Mouse (Mus musculus) stomach, postnatal 0 days (tissue): ENCODE measurements around the gene Snx13. TPM values are rescaled to one million over a fixed set of nuclear protein-coding genes. Genes with fewer than 3 reads are reported as not detected.
A peak's percentile ranks its signal among the peaks of the same experiment; 100 is the strongest.

Experiments
- ATAC-seq: fragments of 200-750 bp; cut with Nextera tagmentation; 2 replicates; pipeline ENCODE4 v1.8.0; 2017; ENCODE audit not compliant: low FRiP score, low TSS enrichment
- DNase-seq: peaks from one replicate; pipeline ENCODE4 v3.0.0-alpha.2; 2016; ENCODE audit warnings: low spot score
- H3K27ac ChIP-seq: fragments of 300-500 bp; sonication (generic); replicated peaks from 2 replicates; pipeline ENCODE4 v1.5.1; 2014; ENCODE audit warnings: mild to moderate bottlenecking, control low read depth
- H3K27me3 ChIP-seq: fragments of 300-500 bp; sonication (generic); 2 replicates; pipeline ENCODE4 v1.6.1; 2014; ENCODE audit warnings: low read length; ENCODE audit not compliant: control insufficient read depth, insufficient read depth
- H3K36me3 ChIP-seq: fragments of 300-500 bp; sonication (generic); 2 replicates; pipeline ENCODE4 v1.6.1; 2014; ENCODE audit warnings: low read length, mixed read lengths; ENCODE audit not compliant: control insufficient read depth, insufficient read depth
- H3K4me1 ChIP-seq: fragments of 300-500 bp; sonication (generic); replicated peaks from 2 replicates; pipeline ENCODE4 v1.6.1; 2014; ENCODE audit warnings: antibody characterized with exemption; ENCODE audit not compliant: control insufficient read depth, insufficient read depth
- H3K4me2 ChIP-seq: fragments of 300-500 bp; sonication (generic); replicated peaks from 2 replicates; pipeline ENCODE4 v1.6.1; 2014; ENCODE audit warnings: low read depth, mild to moderate bottlenecking, control low read depth, moderate library complexity
- H3K4me3 ChIP-seq: fragments of 300-500 bp; sonication (generic); 2 replicates; pipeline ENCODE4 v1.5.1; 2014; ENCODE audit warnings: low read depth, low read length, control low read depth
- H3K9ac ChIP-seq: fragments of 300-500 bp; sonication (generic); 2 replicates; pipeline ENCODE4 v1.6.1; 2014; ENCODE audit warnings: mild to moderate bottlenecking, low read length, control low read depth, mixed read lengths
- H3K9me3 ChIP-seq: fragments of 300-500 bp; sonication (generic); 2 replicates; pipeline ENCODE4 v1.6.1; 2016; ENCODE audit warnings: low read length; ENCODE audit not compliant: control insufficient read depth
- CTCF ChIP-seq: IDR thresholded peaks from 2 replicates; pipeline ENCODE4 v1.5.1; 2016; ENCODE audit warnings: antibody characterized with exemption, low read depth, mild to moderate bottlenecking, moderate library complexity
- EP300 ChIP-seq: optimal IDR thresholded peaks from 2 replicates; pipeline ENCODE3; 2016; ENCODE audit warnings: antibody characterized with exemption
- WGBS: fragments of 180-500 bp; shearing (Covaris S2); extraction: QIAGEN DNeasy Blood & Tissue Kit; methylation state at CpG from one replicate; pipeline ENCODE4 v1.1.7; 2014; 5-methylcytosine and 5-hydroxymethylcytosine counted together
- polyA plus RNA-seq: library from polyadenylated mRNA; unstranded; fragments of >200 nt; fragmentation: Nextera tagmentation; extraction: Ambion mirVana; gene quantifications from 2 replicates; pipeline ENCODE4 v1.2.1, GENCODE M21; 2015

Snx13 gene
- 16.8 and 17.8 TPM in 2 replicates for polyA plus RNA-seq

- Histone ChIP-seq H3K27ac (peak within 1 kb of the TSS; percentile 99), H3K4me2 (peak within 1 kb of the TSS; percentile 58), H3K9me3 (no peaks in the 10 kb centered on the region), H3K27me3 (no peaks in the 10 kb centered on the region), H3K4me1 (no peaks in the 10 kb centered on the region), H3K4me3 (peak within 1 kb of the TSS; percentile 95), H3K36me3 (no peaks in the 10 kb centered on the region), H3K9ac (peak within 1 kb of the TSS; percentile 88)
- under 1% methylated on average over 48 of the region's 51 CpGs for WGBS
- peak; percentile 97 for ATAC-seq
- peak; percentile 92 for DNase-seq
- TF ChIP-seq EP300: no peak
- TF ChIP-seq CTCF: no peak
These were observed at the start of gene Snx13 for GRCm38 (mm10) chr12:35046999-35047319. Gene Snx13, plus strand, starts transcription at chr12:35047186.

GRCm38 (mm10) chr12:34997597-34998182 is 49.3 kb upstream of the Snx13 start:
- H3K27ac ChIP-seq: no peak overlapping the region
- H3K4me1 ChIP-seq: no peaks in the 10 kb centered on the region
- H3K27me3 ChIP-seq: no peaks in the 10 kb centered on the region
- no peak overlapping the region for H3K4me3 ChIP-seq
- DNase-seq (no peak), ATAC-seq (no peak)
- WGBS: 79% methylated on average over 3 of the region's 3 CpGs
- no peaks in the 10 kb centered on the region for H3K36me3 ChIP-seq
- H3K9me3 ChIP-seq: no peaks in the 10 kb centered on the region
- no peak overlapping the region for H3K9ac ChIP-seq
- no peak overlapping the region for H3K4me2 ChIP-seq
- TF ChIP-seq CTCF (no peak), EP300 (no peak)

- H3K9me3 ChIP-seq: no peaks in the 10 kb centered on the region
- H3K4me3 ChIP-seq: no peak overlapping the region
- WGBS: 65% methylated on average over 12 of the region's 12 CpGs
- TF ChIP-seq EP300 (no peak), CTCF (no peak)
- H3K4me1 ChIP-seq: no peaks in the 10 kb centered on the region
- H3K27me3 ChIP-seq: no peaks in the 10 kb centered on the region
- DNase-seq (no peak), ATAC-seq (no peak)
- no peaks in the 10 kb centered on the region for H3K36me3 ChIP-seq
- H3K4me2 ChIP-seq: no peak overlapping the region
- no peak overlapping the region for H3K9ac ChIP-seq
- H3K27ac ChIP-seq: no peak overlapping the region
These were observed 48.1 kb upstream of the Snx13 start for GRCm38 (mm10) chr12:34998778-34999467.

GRCm38 (mm10) chr12:35000323-35000722 is 46.7 kb upstream of the Snx13 start:
- 56% methylated on average over 4 of the region's 4 CpGs for WGBS
- TF ChIP-seq EP300: no peak
- TF ChIP-seq CTCF: no peak
- ATAC-seq (no peak), DNase-seq (no peak)
- Histone ChIP-seq H3K27me3 (no peaks in the 10 kb centered on the region), H3K4me1 (no peaks in the 10 kb centered on the region), H3K36me3 (no peaks in the 10 kb centered on the region), H3K4me2 (no peak overlapping the region), H3K9me3 (no peaks in the 10 kb centered on the region), H3K27ac (no peak overlapping the region), H3K4me3 (no peak overlapping the region), H3K9ac (no peak overlapping the region)

- no peak for ATAC-seq
- DNase-seq: no peak
- H3K4me3 ChIP-seq: no peak overlapping the region
- no peak overlapping the region for H3K9ac ChIP-seq
- H3K27ac ChIP-seq: no peak overlapping the region
- no peaks in the 10 kb centered on the region for H3K4me1 ChIP-seq
- no peak for TF ChIP-seq EP300
- no peak for TF ChIP-seq CTCF
- H3K4me2 ChIP-seq: no peak overlapping the region
- no peaks in the 10 kb centered on the region for H3K36me3 ChIP-seq
- no peaks in the 10 kb centered on the region for H3K27me3 ChIP-seq
- H3K9me3 ChIP-seq: no peaks in the 10 kb centered on the region
These were observed 41.2 kb upstream of the Snx13 start for GRCm38 (mm10) chr12:35005748-35006147.

GRCm38 (mm10) chr12:35007851-35008250 is 39.1 kb upstream of the Snx13 start:
- no peaks in the 10 kb centered on the region for H3K9me3 ChIP-seq
- WGBS: 77% methylated on average over 1 of the region's 1 CpGs
- no peaks in the 10 kb centered on the region for H3K36me3 ChIP-seq
- no peak overlapping the region for H3K27ac ChIP-seq
- no peak overlapping the region for H3K9ac ChIP-seq
- ATAC-seq (no peak), DNase-seq (no peak)
- H3K4me2 ChIP-seq: no peak overlapping the region
- no peaks in the 10 kb centered on the region for H3K4me1 ChIP-seq
- TF ChIP-seq CTCF: no peak
- no peak for TF ChIP-seq EP300
- no peaks in the 10 kb centered on the region for H3K27me3 ChIP-seq
- no peak overlapping the region for H3K4me3 ChIP-seq
